Mouse (Mus musculus): ENCODE data around the gene Tpk1.

The Tpk1 gene

GRCm38 (mm10) chr6:43665677-43666546, at the start of gene Tpk1:
TSS of gene Tpk1 (minus strand) at chr6:43666278.
- peak; percentile 92 for DNase-seq (ENCODE audit: extremely low spot score)

GRCm38 (mm10) chr6:43702810-43703614, 36.9 kb upstream of the Tpk1 start:
- no peak for DNase-seq (ENCODE audit: extremely low spot score)

GRCm38 (mm10) chr6:43691863-43692262, 25.8 kb upstream of the Tpk1 start:
- no peak for DNase-seq (ENCODE audit: extremely low spot score)

- DNase-seq (ENCODE audit: extremely low spot score): peak; percentile 41
Measured at GRCm38 (mm10) chr6:43685985-43686384, 19.9 kb upstream of the Tpk1 start.

- DNase-seq (ENCODE audit: extremely low spot score): no peak
Measured at GRCm38 (mm10) chr6:43682535-43682934, 16.5 kb upstream of the Tpk1 start.

GRCm38 (mm10) chr6:43678689-43679212, 12.7 kb upstream of the Tpk1 start:
- no peak for DNase-seq (ENCODE audit: extremely low spot score)

GRCm38 (mm10) chr6:43677566-43677965, 11.5 kb upstream of the Tpk1 start:
- DNase-seq (ENCODE audit: extremely low spot score): no peak

GRCm38 (mm10) chr6:43676139-43676538, 10.1 kb upstream of the Tpk1 start:
- DNase-seq (ENCODE audit: extremely low spot score): no peak

GRCm38 (mm10) chr6:43674986-43675760, 9.1 kb upstream of the Tpk1 start:
- no peak for DNase-seq (ENCODE audit: extremely low spot score)

- no peak for DNase-seq (ENCODE audit: extremely low spot score)
Measured at GRCm38 (mm10) chr6:43670939-43671338, 4.9 kb upstream of the Tpk1 start.

GRCm38 (mm10) chr6:43667681-43668080, 1.6 kb upstream of the Tpk1 start:
- DNase-seq (ENCODE audit: extremely low spot score): no peak

GRCm38 (mm10) chr6:43666611-43667400, 728 bp upstream of the Tpk1 start:
- DNase-seq (ENCODE audit: extremely low spot score): no peak

- no peak for DNase-seq (ENCODE audit: extremely low spot score)
Measured at GRCm38 (mm10) chr6:43661822-43662221, 4.3 kb downstream of the Tpk1 start.

- no peak for DNase-seq (ENCODE audit: extremely low spot score)
Measured at GRCm38 (mm10) chr6:43658290-43658689, 7.8 kb downstream of the Tpk1 start.

GRCm38 (mm10) chr6:43657845-43658244, 8.2 kb downstream of the Tpk1 start:
- no peak for DNase-seq (ENCODE audit: extremely low spot score)

GRCm38 (mm10) chr6:43654876-43655456, 11.1 kb downstream of the Tpk1 start:
- DNase-seq (ENCODE audit: extremely low spot score): no peak

- no peak for DNase-seq (ENCODE audit: extremely low spot score)
Measured at GRCm38 (mm10) chr6:43649516-43649915, 16.6 kb downstream of the Tpk1 start.

GRCm38 (mm10) chr6:43645674-43646073, 20.4 kb downstream of the Tpk1 start:
- DNase-seq (ENCODE audit: extremely low spot score): no peak

GRCm38 (mm10) chr6:43645105-43645504, 21.0 kb downstream of the Tpk1 start:
- DNase-seq (ENCODE audit: extremely low spot score): no peak

- DNase-seq (ENCODE audit: extremely low spot score): no peak
Measured at GRCm38 (mm10) chr6:43643718-43644117, 22.4 kb downstream of the Tpk1 start.

GRCm38 (mm10) chr6:43642375-43642774, 23.7 kb downstream of the Tpk1 start:
- no peak for DNase-seq (ENCODE audit: extremely low spot score)
